Mouse (Mus musculus) spleen, postnatal 36 days (tissue): ENCODE results near the gene Kctd12b.
A peak's percentile ranks its signal among the peaks of the same experiment; 100 is the strongest.
"Not testable (repeated sequence)": the region's sequence is repeated elsewhere in the genome, so short reads cannot be mapped to it uniquely, and the experiment has no call there.

Source experiments
- DNase-seq, 2 experiments: peaks; one replicate each; pipeline ENCODE4 v3.0.0; 2022; ENCODE audit warnings: low spot score in 2 of 2, mixed read lengths in 1 of 2

The Kctd12b gene

DNA sequence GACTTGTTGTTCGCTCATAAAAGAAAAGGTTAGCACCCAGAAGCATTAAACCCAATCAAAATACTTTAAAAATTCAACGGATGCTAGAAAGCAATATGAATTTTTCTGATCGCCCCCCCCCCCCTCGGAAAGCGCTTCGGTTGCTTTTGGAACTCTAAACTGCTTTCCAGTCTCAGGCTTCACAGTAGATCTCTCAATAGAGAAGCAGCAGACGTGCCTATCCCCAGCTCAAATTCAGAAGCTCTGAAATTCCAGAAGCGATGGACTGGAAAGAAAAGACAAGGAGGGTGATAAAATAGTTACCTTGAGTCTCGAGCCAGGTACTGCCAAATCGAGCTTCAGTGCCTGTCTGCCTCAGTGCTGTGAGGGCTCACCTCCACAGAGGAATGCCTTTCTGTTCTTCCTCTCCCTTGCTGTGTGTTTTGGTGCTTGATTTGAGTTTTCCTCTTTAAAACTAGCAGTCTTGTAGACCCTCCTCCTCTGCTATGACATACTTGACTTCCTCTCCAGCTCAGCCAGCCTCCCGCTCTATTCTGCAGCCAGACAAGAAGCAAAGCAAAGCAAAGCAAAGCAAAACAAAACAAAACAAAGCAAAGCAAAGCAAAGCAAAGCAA lies at the start of gene Kctd12b:
Gene Kctd12b, minus strand, starts transcription at position 610 of the 614 bp plus-strand sequence.
- peak in 1 of 2 experiments; percentile 2 for DNase-seq

DNA sequence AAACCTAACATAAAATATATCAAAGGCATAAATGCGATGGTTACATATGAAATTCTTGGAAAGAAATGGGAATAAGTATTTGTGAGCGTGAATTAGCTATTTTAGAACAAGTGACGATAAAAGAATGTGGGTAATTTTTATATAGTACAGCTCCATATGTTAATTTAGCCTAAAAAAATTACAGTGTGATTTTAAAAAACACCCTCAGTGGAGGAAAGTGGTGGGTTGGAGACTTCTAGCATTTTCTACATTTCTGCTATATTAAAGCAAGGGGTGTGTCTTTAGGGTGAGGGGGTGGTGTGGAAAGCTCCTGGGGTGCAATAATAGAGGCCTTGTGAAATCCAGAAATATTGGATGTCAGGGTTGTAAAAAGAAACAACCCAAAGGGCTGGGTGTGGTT lies 46.3 kb upstream of the Kctd12b start:
- no peak for DNase-seq

DNA sequence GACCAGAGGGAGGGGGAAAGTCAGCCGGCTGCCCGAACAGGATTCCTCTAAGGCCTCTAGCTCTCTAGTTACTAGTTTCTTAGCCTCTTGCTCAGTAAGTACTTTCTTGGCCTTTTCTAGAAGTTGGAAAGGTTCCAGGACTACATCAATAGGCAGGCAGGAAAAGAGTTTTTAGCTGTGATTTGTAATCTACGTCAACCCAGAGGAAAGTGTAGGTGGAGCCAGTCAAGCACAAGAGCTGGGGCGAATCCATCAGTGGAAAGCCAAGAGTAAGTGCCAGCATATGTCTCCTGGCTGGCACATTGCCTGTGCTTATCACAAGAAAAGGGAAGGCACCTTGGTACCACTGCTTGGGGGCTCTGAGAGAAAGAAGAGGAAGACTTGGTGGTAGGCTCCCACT lies 39.5 kb upstream of the Kctd12b start:
- DNase-seq = no peak

DNA sequence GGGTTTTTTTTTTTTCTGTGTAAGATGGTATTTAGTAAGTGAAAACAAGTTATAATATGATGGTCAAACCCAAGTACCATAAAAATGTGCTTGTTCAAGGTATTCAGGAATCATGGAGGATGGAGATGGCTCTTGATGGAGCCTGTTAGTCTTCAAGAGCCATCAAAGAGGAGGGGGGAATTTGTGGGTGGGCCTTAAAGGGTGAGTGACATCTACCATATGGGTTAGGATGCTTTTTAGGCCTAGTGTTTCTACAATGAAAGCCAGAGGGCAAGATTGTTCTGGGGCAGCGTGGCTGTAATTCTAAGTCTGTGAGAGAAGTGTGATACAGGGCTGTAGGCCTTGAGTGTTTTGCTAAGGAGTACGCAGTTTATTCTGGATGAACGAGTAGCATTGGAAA lies 28.2 kb upstream of the Kctd12b start:
- DNase-seq = no peak

DNA sequence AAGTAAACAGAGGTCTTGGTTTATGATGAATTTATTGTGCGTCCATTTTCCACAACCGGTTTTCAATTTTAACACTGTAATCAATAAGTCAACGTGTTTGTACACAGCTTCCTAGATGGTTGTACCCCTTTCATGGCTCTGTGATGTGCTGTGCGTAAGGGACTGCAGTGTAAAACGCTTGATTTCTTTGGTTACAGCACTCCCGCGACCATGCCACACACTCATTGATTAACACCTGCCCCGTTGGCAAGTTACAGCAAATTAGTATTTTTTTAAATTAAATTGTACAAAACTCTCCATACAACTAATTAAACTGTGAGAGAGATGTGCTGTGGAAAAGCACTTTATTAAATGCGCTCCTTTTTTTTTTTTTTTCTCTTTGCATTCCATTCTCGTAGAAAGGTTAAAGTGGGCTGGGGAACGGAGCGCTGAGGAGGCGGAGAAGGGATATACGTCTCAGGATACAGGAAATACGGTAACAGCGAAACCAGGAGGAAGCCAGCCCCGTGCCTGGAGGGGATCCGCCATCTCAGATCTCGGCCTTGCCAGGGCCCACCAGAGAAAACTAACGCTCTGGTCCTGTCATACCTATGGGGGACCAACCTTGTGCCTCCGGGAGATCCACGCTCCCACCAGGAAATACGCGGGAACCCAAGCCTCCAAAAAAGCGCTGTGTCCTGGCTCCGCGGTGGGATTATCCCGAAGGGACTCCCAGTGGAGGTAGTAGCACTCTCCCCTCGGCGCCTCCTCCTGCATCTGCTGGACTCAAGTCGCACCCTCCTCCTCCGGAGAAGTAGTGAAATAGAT lies 27.1 kb upstream of the Kctd12b start, which contains the start of gene Nbdy:
Gene Nbdy, plus strand, starts transcription at position 481 of the 807 bp plus-strand sequence.
- peak; percentile 1 to 3 for DNase-seq

DNA sequence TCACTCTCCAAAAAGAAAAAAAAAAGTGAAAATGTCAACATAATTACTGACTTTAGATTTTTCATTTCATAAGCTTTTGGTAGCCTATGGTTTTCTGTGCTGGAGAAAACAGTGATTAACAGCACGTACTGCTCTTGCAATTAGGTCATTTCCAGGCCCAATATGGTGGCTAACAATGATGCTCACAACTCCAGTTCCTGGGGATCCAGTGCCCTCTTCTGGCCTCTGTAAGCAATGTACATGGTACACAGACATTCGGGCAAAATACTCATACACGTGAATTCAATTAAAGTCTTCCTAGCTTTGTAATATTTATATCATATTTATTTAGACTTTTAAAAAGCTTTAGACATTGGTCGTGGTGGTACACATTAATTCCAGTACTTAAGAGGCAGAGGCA lies 23.4 kb upstream of the Kctd12b start:
- peak in 1 of 2 experiments; percentile 1 for DNase-seq

DNA sequence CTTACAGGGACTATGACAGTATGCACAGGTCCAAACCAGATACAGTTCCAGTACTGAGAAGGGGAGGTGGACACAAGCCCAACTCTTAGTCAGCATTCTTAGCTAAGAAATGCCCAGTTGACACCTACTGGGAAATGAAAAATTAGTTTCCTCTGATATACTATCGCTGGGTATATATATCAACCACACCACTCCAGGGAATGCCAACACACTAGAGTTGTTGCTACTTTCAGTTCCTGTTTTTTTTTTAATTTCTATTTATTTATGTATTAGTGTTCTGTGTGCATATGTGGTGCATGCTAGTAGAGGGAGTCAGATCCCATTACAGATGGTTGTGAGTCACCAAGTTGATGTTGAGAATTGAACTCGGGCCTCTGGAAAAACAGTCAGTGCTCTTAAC lies 20.5 kb upstream of the Kctd12b start:
- DNase-seq = no peak

DNA sequence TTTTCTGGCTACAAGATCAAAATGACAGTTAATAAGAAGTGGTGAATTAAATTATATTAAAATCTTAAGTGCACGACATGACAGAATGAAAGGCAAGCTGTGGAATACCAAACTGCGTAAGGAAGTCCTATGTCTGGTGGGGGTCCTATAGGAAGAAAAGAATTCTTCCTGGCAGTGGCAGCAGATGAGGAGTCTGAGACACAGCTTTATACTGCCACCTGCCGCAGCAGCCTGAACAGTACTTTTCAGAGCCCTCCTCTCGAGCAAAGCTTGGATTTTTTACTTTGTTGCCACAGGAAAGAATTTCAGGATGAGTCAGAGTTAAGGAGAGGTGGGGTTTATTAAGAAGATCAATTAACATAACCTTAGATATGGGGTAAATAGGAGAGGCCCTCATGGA lies 11.5 kb upstream of the Kctd12b start:
- DNase-seq = no peak

DNA sequence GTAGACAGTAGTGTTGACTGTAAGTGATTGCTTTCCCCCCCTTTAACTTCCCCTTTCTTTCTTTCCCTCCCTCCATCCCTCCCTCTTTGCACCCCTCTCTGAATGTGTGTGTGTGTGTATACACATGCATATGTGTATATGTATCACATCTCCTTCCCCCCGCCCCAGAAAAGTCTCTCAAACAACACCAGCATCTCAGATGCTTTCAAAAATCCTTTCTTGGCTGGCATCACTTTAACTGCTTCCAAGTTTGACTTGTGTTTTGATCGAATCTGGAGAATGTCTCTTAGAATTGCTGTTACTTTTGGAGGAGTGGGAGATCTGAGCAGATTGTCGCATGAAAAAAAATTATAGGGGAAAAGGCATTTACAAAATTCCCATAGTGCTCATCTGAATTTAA lies 4.3 kb upstream of the Kctd12b start:
- DNase-seq = no peak

DNA sequence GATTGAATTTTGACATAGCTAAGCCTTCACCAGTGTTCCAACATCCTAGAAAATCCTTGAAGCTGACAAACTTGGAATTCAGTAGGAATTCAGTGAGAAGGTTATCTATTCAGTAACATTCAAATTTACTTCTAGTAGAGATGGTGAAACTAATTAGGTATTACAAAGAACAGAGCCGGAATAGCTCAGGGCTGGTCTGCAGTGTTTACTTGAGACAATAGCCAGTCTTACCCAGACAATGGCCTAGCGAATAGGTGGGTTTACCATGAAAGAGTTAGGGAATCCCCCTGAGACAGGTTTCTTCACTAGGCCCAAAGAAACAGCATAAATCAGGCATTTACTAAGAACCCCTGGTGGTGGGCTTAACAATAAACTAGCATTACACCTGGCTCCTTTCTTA lies 28.0 kb downstream of the Kctd12b start:
- DNase-seq = not testable (repeated sequence)

DNA sequence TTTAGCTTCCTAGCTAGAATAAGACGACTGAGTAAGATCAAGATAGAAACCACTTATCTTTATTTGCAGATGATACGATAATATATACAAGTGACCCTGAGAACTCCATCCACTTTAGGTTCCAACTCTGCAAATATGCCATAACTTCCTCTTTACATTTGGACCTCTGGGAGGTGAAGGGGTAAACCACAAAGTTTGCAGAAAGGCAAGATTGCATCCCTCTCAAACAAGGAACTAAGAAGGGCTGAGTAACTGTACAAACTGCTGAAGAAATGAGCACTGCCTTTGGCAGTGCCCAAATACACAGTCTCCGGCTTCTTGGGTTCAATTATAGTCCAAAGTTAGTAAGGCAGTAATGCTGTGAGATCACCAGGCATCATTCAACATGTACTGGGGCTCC lies 31.3 kb downstream of the Kctd12b start:
- DNase-seq = peak in 1 of 2 experiments; percentile 1

DNA sequence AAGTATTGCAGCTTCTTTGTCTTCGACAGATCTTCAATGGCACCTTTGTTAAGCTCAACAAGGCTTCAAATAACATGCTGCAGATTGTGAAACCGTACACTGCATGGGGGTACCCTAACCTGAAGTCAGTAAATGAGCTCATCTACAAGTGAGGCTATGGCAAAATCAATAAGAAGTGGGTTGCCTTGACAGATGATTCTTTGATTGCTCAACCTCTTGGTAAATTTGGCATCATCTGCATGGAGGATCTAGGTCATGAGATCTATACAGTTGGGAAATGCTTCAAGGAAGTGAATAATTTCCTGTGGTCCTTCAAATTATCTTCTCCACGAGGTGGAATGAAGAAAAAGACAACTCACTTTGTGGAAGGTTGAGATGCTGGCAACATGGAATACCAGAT lies 39.2 kb downstream of the Kctd12b start:
- DNase-seq = no peak

DNA sequence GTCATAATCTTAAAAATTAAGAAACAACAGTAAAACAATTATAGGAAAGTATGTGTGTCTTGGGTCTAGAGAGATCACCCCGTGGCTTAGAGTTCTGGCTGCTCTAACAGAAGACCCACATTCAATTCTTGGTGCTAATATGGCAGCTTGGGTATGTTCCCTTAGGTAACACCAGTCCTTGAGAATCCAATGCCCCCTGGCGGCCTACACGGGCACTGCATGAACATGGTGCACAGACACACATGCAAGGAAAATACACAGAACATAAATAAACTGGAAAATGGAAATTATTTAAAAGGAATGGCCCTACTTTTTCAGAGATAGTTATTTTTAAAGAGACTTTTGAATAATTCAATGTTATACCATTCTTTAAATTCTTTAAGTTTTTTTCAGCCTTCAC lies 55.6 kb downstream of the Kctd12b start:
- no peak for DNase-seq

DNA sequence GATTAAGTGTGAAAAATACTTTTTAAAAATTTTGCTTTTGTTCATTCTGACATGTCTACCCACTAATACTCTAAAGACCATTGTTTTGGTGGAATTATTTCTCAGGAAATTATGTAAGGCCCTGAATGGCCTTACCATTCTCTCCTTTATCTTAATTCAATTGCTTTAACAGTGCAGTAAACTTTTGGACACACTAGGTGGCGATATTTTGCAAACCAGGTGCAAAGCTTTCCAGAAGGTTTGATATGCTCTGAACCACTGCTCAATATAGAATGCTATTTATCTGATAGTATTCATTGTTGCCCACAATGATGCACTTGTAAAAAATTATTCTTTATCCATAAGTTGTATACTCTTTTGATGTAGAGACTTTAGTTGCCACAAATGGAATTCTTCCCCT lies 59.9 kb downstream of the Kctd12b start:
- DNase-seq = no peak
